Mouse (Mus musculus) neutrophil, adult 5-6 weeks (primary cell): ENCODE data around the gene Tbcc. TPM values are rescaled to one million over a fixed set of nuclear protein-coding genes. Genes with fewer than 3 reads are reported as not detected.

Source experiments
- ATAC-seq: fragments of 151-379, 151-347 bp; 2 replicates; pipeline ENCODE4 v1.8.0; 2017; ENCODE audit warnings: mild to moderate bottlenecking, moderate TSS enrichment; ENCODE audit not compliant: insufficient number of reproducible peaks, poor library complexity, low FRiP score, severe bottlenecking; ENCODE audit errors: extremely low read depth
- total RNA-seq: library from RNA; stranded (forward); fragments of 200-1000 nt; gene quantifications from 2 replicates; pipeline ENCODE4 v1.2.3, GENCODE M21; 2017

The Tbcc gene
- total RNA-seq, 1 experiment from 2014 or later, result 14.8 TPM

DNA sequence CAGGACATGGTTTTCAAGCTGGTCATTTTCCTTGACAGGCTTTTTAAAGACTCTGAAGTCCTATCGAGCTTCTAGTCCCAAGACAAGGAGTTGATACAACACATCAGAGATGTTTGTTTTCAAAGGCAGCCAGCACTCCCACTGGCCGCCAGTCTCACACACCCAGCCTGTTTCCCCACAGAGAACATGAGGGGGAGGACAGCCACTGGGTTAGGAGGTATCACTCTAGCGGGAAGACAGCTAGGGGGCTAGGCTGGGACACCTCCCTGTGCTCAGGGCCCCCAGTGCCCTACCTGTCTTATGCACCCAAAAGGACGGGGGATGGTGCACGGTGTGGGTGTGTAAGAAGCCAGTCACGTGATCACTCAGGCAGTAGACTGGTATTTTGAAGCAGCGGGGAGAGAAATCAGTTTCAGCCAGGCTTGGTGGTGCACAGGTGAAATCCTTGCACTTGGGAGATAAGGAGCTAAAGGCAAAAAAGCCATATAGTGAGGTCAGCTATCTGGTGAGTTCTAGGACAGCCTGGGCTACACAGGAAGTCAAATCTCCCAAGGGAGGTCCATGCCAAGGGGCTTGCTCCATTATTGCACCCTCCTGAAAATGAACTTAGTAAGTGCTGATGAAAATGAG, 25.8 kb upstream of the Tbcc start:
- ATAC-seq, result no peak

- no peak for ATAC-seq
Observed at GRCm38 (mm10) chr17:46866836-46867235, 23.6 kb upstream of the Tbcc start.

- ATAC-seq, result peak; percentile 79
Observed at GRCm38 (mm10) chr17:46870204-46870798, 20.2 kb upstream of the Tbcc start.

DNA sequence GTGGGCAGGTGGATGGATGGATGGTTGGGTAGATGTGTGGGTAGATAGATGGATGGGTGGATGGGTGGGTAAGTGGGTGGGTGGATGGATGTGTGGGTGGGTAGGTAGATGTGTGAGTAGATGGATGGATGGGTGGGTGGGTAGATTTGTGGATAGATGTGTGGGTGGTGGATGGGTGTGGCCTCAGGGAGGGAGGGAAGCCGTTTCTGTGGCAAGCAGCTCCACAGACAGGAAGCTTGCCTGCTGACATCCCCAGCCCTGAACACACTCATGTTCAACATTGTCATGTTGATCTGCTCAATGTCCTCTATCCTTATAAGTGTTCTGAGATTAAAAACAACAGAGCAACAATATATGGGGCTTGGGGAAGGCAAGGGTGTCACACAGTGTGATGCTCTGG, 19.6 kb upstream of the Tbcc start:
- no peak for ATAC-seq

DNA sequence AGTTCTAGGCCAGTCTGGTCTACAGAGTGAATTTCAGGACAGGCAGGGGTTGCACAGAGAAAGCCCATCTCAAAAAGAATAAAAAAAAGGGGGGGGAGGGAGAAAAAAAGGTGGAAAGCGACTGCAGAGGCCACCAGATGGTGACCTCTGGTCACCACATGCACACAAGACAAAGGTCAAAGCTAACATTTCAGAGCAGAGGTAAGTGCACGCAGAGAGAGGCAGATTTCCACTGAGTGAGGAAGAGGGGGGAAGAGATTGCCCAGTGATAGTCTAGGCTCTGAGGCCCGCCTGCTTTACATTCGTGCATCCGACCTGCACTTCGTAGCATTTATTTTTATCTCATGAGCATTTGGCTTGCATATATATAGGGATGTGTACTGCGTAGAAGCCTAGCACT, 17.7 kb upstream of the Tbcc start:
- no peak for ATAC-seq

GRCm38 (mm10) chr17:46874133-46874532, 16.4 kb upstream of the Tbcc start:
- ATAC-seq, result no peak

DNA sequence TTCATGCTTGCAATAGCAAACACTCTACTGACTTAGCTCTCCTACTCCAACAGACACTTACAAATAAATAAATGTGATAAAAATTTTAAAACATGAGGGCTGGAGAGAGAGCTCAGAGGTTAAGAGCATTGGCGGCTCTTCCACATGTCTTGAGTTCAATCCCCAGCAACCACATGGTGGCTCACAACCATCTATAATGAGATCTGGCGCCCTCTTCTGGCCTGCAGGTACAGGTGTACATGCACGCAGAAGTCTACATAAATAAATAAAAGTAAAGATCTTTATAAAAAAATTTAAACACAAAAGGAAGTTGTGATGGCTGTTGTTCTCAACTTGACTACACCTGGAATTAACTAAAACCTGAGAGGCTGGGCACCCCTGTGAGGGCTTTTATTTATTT, 14.9 kb upstream of the Tbcc start:
- no peak for ATAC-seq

DNA sequence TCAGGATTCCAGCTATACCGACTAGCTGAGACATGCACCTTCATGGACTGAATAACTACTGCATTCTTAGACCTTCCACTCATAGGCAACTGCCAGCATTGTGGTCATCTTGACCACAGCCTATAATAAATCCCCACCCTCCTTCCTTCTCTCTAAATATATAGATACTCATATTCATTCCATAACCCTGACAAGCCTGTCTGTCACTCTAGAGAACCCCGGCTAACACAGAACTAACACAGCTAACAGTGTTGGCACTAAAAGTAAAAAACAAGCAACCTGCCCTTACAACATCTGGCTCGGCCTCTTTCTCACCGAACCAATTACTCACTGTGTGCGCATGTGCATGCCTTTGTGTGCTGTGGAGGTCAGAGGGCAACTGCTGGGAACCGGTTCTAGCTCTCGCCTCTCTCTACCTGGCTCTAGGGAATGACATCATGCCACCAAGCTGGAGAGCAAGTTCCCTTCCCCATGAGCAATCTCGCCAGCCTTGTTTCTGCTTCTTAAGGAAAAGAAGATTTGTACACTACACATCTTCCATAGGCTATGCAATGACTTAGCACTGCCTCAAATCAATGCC, 14.0 kb upstream of the Tbcc start:
- no peak for ATAC-seq

DNA sequence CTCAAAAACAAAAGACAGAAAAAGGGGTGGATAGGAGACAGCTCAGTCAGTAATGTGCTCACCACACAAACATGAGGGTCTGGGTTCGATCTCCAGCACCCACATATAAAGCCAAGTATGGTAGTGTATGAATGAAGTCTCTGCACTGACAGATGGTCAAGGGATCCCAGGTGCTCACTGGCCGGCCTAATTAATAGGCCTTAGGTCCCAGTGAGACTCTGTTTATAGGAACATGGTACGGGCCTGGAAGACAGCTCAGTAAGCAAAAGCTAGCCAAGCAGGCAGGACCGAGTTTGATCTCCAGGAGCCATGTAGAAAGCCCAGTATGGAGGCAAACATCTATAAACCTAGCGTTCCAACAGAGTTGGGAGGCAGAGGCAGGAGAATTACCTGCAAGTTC, 13.4 kb upstream of the Tbcc start:
- no peak for ATAC-seq

DNA sequence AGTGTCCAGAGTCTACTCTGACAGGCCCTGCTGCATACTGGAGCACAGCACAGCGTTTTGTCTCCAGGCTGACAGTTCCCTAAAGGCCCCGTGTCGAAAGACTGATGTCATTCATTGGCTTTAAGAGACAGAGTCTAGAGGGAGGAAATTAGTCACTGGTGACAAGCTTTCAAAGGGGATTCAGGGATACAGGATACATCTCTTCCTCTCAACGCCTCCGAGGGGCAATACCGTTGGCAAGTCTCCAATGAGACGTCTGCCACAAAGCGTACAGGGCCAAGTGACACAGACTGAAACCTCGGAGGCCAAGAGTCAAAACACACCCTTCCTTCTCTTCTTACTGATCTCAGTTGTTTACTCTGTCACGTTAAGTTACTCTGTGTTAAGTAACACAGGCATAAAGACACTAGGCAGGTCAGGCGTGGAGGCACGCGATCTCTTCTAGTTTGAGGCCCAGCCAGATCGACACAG, 10.6 kb upstream of the Tbcc start:
- no peak for ATAC-seq

DNA sequence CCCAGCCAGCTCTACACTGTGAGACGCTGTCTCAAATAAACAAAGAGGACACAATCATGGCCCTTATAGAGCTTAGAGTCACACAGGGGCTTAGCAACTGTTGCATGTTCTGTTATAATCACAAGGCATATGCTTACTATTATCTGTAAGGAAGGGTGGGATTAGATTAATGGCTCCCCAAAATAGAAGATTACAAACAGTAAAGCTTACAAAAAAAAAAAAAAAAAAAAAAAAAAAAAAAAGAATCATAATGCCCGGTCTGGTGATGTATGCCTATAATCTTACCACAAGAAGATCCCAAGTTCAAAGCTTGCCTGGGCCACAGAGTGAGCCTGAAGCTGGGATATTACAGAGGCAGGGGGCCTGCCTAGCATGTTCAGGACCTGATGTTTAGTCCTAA, 10.2 kb upstream of the Tbcc start:
- no peak for ATAC-seq

DNA sequence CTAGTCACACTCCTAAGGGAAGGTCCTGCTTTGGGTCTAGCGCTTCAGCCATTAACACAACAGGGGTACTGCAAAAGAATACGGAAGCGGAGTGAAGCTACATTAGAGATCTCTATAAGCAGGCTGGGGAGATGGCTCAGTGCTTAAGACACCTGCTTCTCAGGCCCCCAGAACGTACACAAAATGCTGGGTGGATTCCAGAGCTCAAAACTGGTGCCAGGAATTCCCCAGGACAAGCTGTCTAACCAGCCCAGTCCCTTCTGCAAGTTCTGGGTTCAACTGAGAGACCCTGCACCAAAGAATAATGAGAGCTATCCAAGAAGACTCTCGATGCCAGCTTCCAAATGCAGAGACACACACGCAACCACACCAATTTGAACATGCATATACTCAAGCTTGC, 8.8 kb upstream of the Tbcc start:
- no peak for ATAC-seq

GRCm38 (mm10) chr17:46883107-46883506, 7.4 kb upstream of the Tbcc start:
- no peak for ATAC-seq

GRCm38 (mm10) chr17:46884766-46885165, 5.7 kb upstream of the Tbcc start:
- ATAC-seq, result no peak

DNA sequence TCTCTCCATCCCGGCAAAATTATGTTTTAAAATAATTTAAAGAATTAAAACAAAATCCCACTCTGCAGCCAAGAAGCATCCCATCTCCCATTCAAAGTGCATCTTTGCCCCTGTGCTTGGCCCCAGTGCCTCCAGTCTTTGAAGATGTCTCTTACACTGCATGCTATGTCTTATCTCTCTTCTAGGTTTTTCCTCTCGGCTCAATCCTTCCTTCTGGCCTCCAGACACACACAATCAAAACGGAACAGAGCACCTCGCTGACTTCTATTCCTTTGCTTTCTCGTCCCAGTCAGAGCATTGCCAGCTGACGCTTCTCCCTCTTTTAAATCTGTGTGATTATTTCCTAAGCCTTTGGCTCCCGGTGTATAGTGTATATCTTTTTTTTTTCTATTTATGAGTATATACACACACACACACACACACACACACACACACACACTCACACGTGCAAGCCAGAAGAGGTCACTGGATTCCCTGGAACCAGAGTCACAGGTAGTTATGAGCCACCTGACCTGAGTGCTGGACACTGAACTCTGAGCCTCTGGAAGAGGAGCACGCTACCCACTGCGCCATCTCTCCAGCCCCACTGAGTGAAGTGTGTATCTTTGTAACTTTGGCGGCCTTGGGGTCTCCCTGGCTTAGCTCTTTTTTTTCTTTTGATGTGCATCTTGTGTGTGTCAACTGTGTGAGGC, 5.1 kb upstream of the Tbcc start:
- ATAC-seq, result no peak

GRCm38 (mm10) chr17:46885910-46886643, 4.4 kb upstream of the Tbcc start:
- no peak for ATAC-seq

DNA sequence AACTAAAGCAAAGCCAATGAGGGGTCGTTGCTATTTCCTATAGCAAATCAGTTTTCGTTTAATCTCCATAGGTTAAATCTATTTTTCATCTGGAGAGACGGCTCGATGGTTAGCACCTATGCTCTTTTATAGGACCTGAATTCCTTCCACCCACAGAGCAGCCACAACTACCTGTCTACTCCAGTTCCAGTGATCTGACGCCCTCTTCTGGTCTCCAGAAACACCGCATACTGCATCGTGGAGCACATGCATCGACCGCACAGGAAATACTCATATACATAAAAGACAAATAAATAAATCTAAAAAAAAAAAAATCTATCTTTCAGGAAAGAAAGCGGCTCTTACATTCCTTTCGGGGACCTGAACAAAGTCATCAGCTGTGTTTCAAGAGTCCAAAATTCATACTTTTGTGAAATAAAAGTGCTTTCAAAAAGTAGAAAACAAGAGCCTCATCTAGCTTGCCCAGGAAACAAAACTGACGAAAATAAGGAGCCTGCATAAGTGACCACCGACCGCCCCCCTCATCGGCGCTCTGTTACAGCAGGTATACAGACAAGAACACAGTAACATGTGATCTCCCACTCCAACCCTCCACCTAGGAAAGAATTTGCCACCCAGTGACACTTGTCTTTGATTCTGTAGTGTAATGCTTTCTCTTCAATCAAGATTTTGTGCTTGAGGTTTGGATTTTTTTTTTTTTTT, 1.8 kb upstream of the Tbcc start:
- no peak for ATAC-seq

DNA sequence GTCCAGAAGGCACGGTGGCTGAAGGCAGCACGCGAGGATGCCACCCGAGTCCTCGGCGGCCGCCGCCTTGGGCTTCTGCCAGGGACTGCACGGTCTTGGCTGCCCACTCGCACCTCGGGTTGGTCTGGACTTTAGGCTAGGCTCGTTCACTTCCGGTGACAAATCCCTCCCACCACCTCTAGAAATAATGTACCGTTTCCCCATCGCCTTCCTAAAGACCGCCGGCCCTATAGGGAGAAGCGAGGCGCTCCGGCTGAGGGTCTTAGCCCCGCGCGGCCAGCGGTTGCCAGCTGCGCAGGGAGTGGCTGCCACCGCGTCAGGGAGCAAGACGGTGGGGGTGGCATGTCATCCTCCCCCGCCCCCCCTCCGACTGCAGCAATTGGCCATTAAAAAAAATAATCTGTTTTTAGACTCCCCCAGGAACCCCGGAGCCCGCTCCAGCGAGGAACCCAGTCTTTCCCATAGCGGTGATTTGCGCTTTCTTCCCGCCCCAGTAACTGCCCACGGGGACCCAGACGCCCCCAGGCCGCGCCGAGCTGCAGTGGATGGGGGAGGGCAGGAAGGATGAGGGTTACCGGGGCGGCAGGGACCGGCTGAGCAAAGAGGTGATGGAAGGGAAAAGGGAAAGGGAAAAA, 917 bp upstream of the Tbcc start:
- ATAC-seq, result peak; percentile 3; the same call in 1 of the 2 replicates
